Mouse (Mus musculus): ENCODE data around the gene Pdgfc. TPM values are rescaled to one million over a fixed set of nuclear protein-coding genes. Genes with fewer than 3 reads are reported as not detected.

The Pdgfc gene
- polyA plus RNA-seq, 1 experiment = 23.9 TPM

- H3K4me3 ChIP-seq = no peak overlapping the region
- H3K27me3 ChIP-seq (ENCODE audit: control insufficient read depth, insufficient read depth, insufficient read length) = no peaks in the 10 kb centered on the region
- peaks cover 76% of the 10 kb centered on the region for H3K79me2 ChIP-seq (ENCODE audit: control insufficient read depth, insufficient read depth)
- H3K36me3 ChIP-seq (ENCODE audit: control insufficient read depth, insufficient read depth) = no peaks in the 10 kb centered on the region
- H3ac ChIP-seq (ENCODE audit: control insufficient read depth, insufficient read length) = no peak overlapping the region
- TF ChIP-seq USF1 (IDR thresholded peaks at IDR 0.05; ENCODE audit: low read depth) = no peak
- no peak for TF ChIP-seq TCF12 (IDR thresholded peaks at IDR 0.05; ENCODE audit: insufficient read depth, poor library complexity, severe bottlenecking)
- no peak for TF ChIP-seq SRF (IDR thresholded peaks at IDR 0.05; ENCODE audit: control insufficient read depth, insufficient read length, low read depth)
- no peak overlapping the region for H3K4me2 ChIP-seq (ENCODE audit: low read depth)
Observed at GRCm38 (mm10) chr3:81110968-81111367, 74.8 kb downstream of the Pdgfc start.

GRCm38 (mm10) chr3:81112892-81113291 lies 76.7 kb downstream of the Pdgfc start:
- no peak overlapping the region for H3ac ChIP-seq (ENCODE audit: control insufficient read depth, insufficient read length)
- H3K36me3 ChIP-seq (ENCODE audit: control insufficient read depth, insufficient read depth) = no peaks in the 10 kb centered on the region
- no peak overlapping the region for H3K4me3 ChIP-seq
- H3K79me2 ChIP-seq (ENCODE audit: control insufficient read depth, insufficient read depth) = peaks cover 63% of the 10 kb centered on the region
- TF ChIP-seq USF1 (IDR thresholded peaks at IDR 0.05; ENCODE audit: low read depth) (no peak), MYOG (IDR thresholded peaks at IDR 0.05; ENCODE audit: control insufficient read depth in 1 of 3, insufficient read depth in 1 of 3, insufficient read length in 2 of 3, low read depth in 2 of 3) (no peak), TCF3 (IDR thresholded peaks at IDR 0.05; ENCODE audit: insufficient read length, low read depth) (no peak), POLR2A (IDR thresholded peaks at IDR 0.05; ENCODE audit: insufficient read length, low read depth) (no peak), SRF (IDR thresholded peaks at IDR 0.05; ENCODE audit: control insufficient read depth, insufficient read length, low read depth) (no peak), MAX (IDR thresholded peaks at IDR 0.05; ENCODE audit: low read depth) (no peak), POLR2AphosphoS2 (IDR thresholded peaks at IDR 0.05; ENCODE audit: insufficient read length, low read depth) (no peak), CEBPB (IDR thresholded peaks at IDR 0.05; ENCODE audit: insufficient read depth, poor library complexity, severe bottlenecking) (no peak), TCF12 (IDR thresholded peaks at IDR 0.05; ENCODE audit: insufficient read depth, poor library complexity, severe bottlenecking) (no peak), MYOD1 (IDR thresholded peaks at IDR 0.05; ENCODE audit: control insufficient read depth in 1 of 3, insufficient read length in 2 of 3, low read depth in 2 of 3) (no peak), E2F4 (IDR thresholded peaks at IDR 0.05; ENCODE audit: insufficient read depth) (no peak), REST (IDR thresholded peaks at IDR 0.05; ENCODE audit: insufficient read depth, insufficient read length) (no peak)
- no peak overlapping the region for H3K4me2 ChIP-seq (ENCODE audit: low read depth)
- H3K27me3 ChIP-seq (ENCODE audit: control insufficient read depth, insufficient read depth, insufficient read length) = no peaks in the 10 kb centered on the region

- H3ac ChIP-seq (ENCODE audit: control insufficient read depth, insufficient read length) = no peak overlapping the region
- H3K36me3 ChIP-seq (ENCODE audit: control insufficient read depth, insufficient read depth) = no peaks in the 10 kb centered on the region
- H3K27me3 ChIP-seq (ENCODE audit: control insufficient read depth, insufficient read depth, insufficient read length) = no peaks in the 10 kb centered on the region
- peaks cover 72% of the 10 kb centered on the region for H3K79me2 ChIP-seq (ENCODE audit: control insufficient read depth, insufficient read depth)
- TF ChIP-seq POLR2AphosphoS2 (IDR thresholded peaks at IDR 0.05; ENCODE audit: insufficient read length, low read depth) = no peak
- TF ChIP-seq MYOG (IDR thresholded peaks at IDR 0.05; ENCODE audit: control insufficient read depth in 1 of 3, insufficient read depth in 1 of 3, insufficient read length in 2 of 3, low read depth in 2 of 3) = no peak
- TF ChIP-seq POLR2A (IDR thresholded peaks at IDR 0.05; ENCODE audit: insufficient read length, low read depth) = no peak
- no peak for TF ChIP-seq MYOD1 (IDR thresholded peaks at IDR 0.05; ENCODE audit: control insufficient read depth in 1 of 3, insufficient read length in 2 of 3, low read depth in 2 of 3)
- no peak for TF ChIP-seq TCF3 (IDR thresholded peaks at IDR 0.05; ENCODE audit: insufficient read length, low read depth)
- no peak overlapping the region for H3K4me2 ChIP-seq (ENCODE audit: low read depth)
- no peak overlapping the region for H3K4me3 ChIP-seq
Observed at GRCm38 (mm10) chr3:81120664-81121063, 84.4 kb downstream of the Pdgfc start.

GRCm38 (mm10) chr3:81121731-81122130 lies 85.5 kb downstream of the Pdgfc start:
- peaks cover 81% of the 10 kb centered on the region for H3K79me2 ChIP-seq (ENCODE audit: control insufficient read depth, insufficient read depth)
- H3K36me3 ChIP-seq (ENCODE audit: control insufficient read depth, insufficient read depth) = no peaks in the 10 kb centered on the region
- H3ac ChIP-seq (ENCODE audit: control insufficient read depth, insufficient read length) = no peak overlapping the region
- H3K4me2 ChIP-seq (ENCODE audit: low read depth) = no peak overlapping the region
- H3K4me3 ChIP-seq = no peak overlapping the region
- TF ChIP-seq POLR2AphosphoS2 (IDR thresholded peaks at IDR 0.05; ENCODE audit: insufficient read length, low read depth) (no peak), MYOD1 (IDR thresholded peaks at IDR 0.05; ENCODE audit: control insufficient read depth in 1 of 3, insufficient read length in 2 of 3, low read depth in 2 of 3) (no peak), TCF12 (IDR thresholded peaks at IDR 0.05; ENCODE audit: insufficient read depth, poor library complexity, severe bottlenecking) (no peak), REST (IDR thresholded peaks at IDR 0.05; ENCODE audit: insufficient read depth, insufficient read length) (no peak), E2F4 (IDR thresholded peaks at IDR 0.05; ENCODE audit: insufficient read depth) (no peak), MAX (IDR thresholded peaks at IDR 0.05; ENCODE audit: low read depth) (no peak), CEBPB (IDR thresholded peaks at IDR 0.05; ENCODE audit: insufficient read depth, poor library complexity, severe bottlenecking) (no peak), TCF3 (IDR thresholded peaks at IDR 0.05; ENCODE audit: insufficient read length, low read depth) (no peak), SRF (IDR thresholded peaks at IDR 0.05; ENCODE audit: control insufficient read depth, insufficient read length, low read depth) (no peak), MYOG (IDR thresholded peaks at IDR 0.05; ENCODE audit: control insufficient read depth in 1 of 3, insufficient read depth in 1 of 3, insufficient read length in 2 of 3, low read depth in 2 of 3) (no peak), POLR2A (IDR thresholded peaks at IDR 0.05; ENCODE audit: insufficient read length, low read depth) (no peak), USF1 (IDR thresholded peaks at IDR 0.05; ENCODE audit: low read depth) (no peak)
- no peaks in the 10 kb centered on the region for H3K27me3 ChIP-seq (ENCODE audit: control insufficient read depth, insufficient read depth, insufficient read length)

- H3K4me3 ChIP-seq = no peak overlapping the region
- H3ac ChIP-seq (ENCODE audit: control insufficient read depth, insufficient read length) = no peak overlapping the region
- H3K27me3 ChIP-seq (ENCODE audit: control insufficient read depth, insufficient read depth, insufficient read length) = no peaks in the 10 kb centered on the region
- no peak overlapping the region for H3K4me2 ChIP-seq (ENCODE audit: low read depth)
- H3K79me2 ChIP-seq (ENCODE audit: control insufficient read depth, insufficient read depth) = peaks cover 89% of the 10 kb centered on the region
- H3K36me3 ChIP-seq (ENCODE audit: control insufficient read depth, insufficient read depth) = no peaks in the 10 kb centered on the region
- no peak for TF ChIP-seq SRF (IDR thresholded peaks at IDR 0.05; ENCODE audit: control insufficient read depth, insufficient read length, low read depth)
- no peak for TF ChIP-seq MYOG (IDR thresholded peaks at IDR 0.05; ENCODE audit: control insufficient read depth in 1 of 3, insufficient read depth in 1 of 3, insufficient read length in 2 of 3, low read depth in 2 of 3)
- no peak for TF ChIP-seq MAX (IDR thresholded peaks at IDR 0.05; ENCODE audit: low read depth)
- TF ChIP-seq USF1 (IDR thresholded peaks at IDR 0.05; ENCODE audit: low read depth) = no peak
- TF ChIP-seq TCF3 (IDR thresholded peaks at IDR 0.05; ENCODE audit: insufficient read length, low read depth) = no peak
- TF ChIP-seq CEBPB (IDR thresholded peaks at IDR 0.05; ENCODE audit: insufficient read depth, poor library complexity, severe bottlenecking) = peak; percentile 83; the same call in 1 of the 2 replicates
- no peak for TF ChIP-seq POLR2AphosphoS2 (IDR thresholded peaks at IDR 0.05; ENCODE audit: insufficient read length, low read depth)
- TF ChIP-seq TCF12 (IDR thresholded peaks at IDR 0.05; ENCODE audit: insufficient read depth, poor library complexity, severe bottlenecking) = no peak
Observed at GRCm38 (mm10) chr3:81123461-81123860, 87.2 kb downstream of the Pdgfc start.

Data from myocyte (in vitro differentiated cells).